Mouse (Mus musculus) liver, embryonic 11.5 days (tissue): ENCODE measurements at regions not wholly inside any gene's neighbourhood (a gene's known extent, or its start where the extent isn't known, plus 50 kb on each side); places are given as distances from the start of the nearest gene placed in this dataset.

Source experiments
- ATAC-seq: fragments of 200-750 bp; cut with Nextera tagmentation; replicated peaks from 2 replicates; pipeline ENCODE4 v1.8.0; 2017; ENCODE audit warnings: moderate number of reproducible peaks, mild to moderate bottlenecking, moderate TSS enrichment, moderate library complexity; ENCODE audit not compliant: low FRiP score
- DNase-seq: peaks from one replicate; pipeline ENCODE4 v3.0.0-alpha.2; 2017; ENCODE audit warnings: low spot score
- H3K27ac ChIP-seq: fragments of 300-500 bp; sonication (generic); 2 replicates; pipeline ENCODE4 v1.5.1; 2014; ENCODE audit warnings: mild to moderate bottlenecking, low read depth, low read length, control low read depth
- H3K27me3 ChIP-seq: fragments of 300-500 bp; sonication (generic); replicated peaks from 2 replicates; pipeline ENCODE4 v1.6.1; 2014; ENCODE audit warnings: low read length, mixed read lengths; ENCODE audit not compliant: control insufficient read depth, insufficient read depth
- H3K36me3 ChIP-seq: fragments of 300-500 bp; sonication (generic); 2 replicates; pipeline ENCODE4 v1.6.1; 2014; ENCODE audit warnings: mild to moderate bottlenecking, low read length, moderate library complexity, mixed read lengths; ENCODE audit not compliant: control insufficient read depth, insufficient read depth
- H3K4me1 ChIP-seq: fragments of 300-500 bp; sonication (generic); replicated peaks from 2 replicates; pipeline ENCODE4 v1.6.1; 2014; ENCODE audit warnings: low read length, mixed read lengths; ENCODE audit not compliant: control insufficient read depth, insufficient read depth
- H3K4me2 ChIP-seq: fragments of 300-500 bp; sonication (generic); 2 replicates; pipeline ENCODE4 v1.6.1; 2014; ENCODE audit warnings: mild to moderate bottlenecking, control low read depth, moderate library complexity
- H3K4me3 ChIP-seq: fragments of 300-500 bp; sonication (generic); 2 replicates; pipeline ENCODE4 v1.5.1; 2014; ENCODE audit warnings: low read depth, low read length, control low read depth
- H3K9ac ChIP-seq: fragments of 300-500 bp; sonication (generic); 2 replicates; pipeline ENCODE4 v1.6.1; 2014; ENCODE audit warnings: low read depth, low read length, control low read depth
- H3K9me3 ChIP-seq: fragments of 300-500 bp; sonication (generic); 2 replicates; pipeline ENCODE4 v1.6.1; 2016; ENCODE audit warnings: low read length, inconsistent platforms, mixed read lengths; ENCODE audit not compliant: control insufficient read depth
- whole genome bisulfite sequencing: fragments of 180-500 bp; shearing (Covaris S2); extraction: QIAGEN DNeasy Blood & Tissue Kit; methylation state at CpG from one replicate; pipeline ENCODE4 v1.1.7; 2014; 5-methylcytosine and 5-hydroxymethylcytosine counted together

- Histone ChIP-seq H3K27me3 (no peaks in the 10 kb centered on the region), H3K36me3 (no peaks in the 10 kb centered on the region), H3K9ac (no peak overlapping the region), H3K27ac (no peak overlapping the region), H3K4me1 (no peaks in the 10 kb centered on the region), H3K9me3 (no peaks in the 10 kb centered on the region), H3K4me2 (no peak overlapping the region), H3K4me3 (no peak overlapping the region)
- DNase-seq (no peak), ATAC-seq (no peak)
- 84% methylated on average over 3 of the region's 3 CpGs for WGBS
Measured at GRCm38 (mm10) chr11:24708790-24709189, 630.9 kb downstream of the Bcl11a start.

- no peaks in the 10 kb centered on the region for H3K36me3 ChIP-seq
- H3K9ac ChIP-seq: no peak overlapping the region
- H3K4me1 ChIP-seq: no peaks in the 10 kb centered on the region
- no peak for DNase-seq
- WGBS: 75% methylated on average over 12 of the region's 12 CpGs
- H3K9me3 ChIP-seq: no peaks in the 10 kb centered on the region
- H3K27me3 ChIP-seq: no peaks in the 10 kb centered on the region
- no peak overlapping the region for H3K4me2 ChIP-seq
- H3K4me3 ChIP-seq: no peak overlapping the region
- no peak for ATAC-seq
- H3K27ac ChIP-seq: no peak overlapping the region
Measured at GRCm38 (mm10) chr11:24716539-24717287, 638.9 kb downstream of the Bcl11a start.

- DNase-seq (no peak), ATAC-seq (no peak)
- WGBS: 48% methylated on average over 5 of the region's 5 CpGs
- Histone ChIP-seq H3K27ac (no peak overlapping the region), H3K4me1 (no peaks in the 10 kb centered on the region), H3K9me3 (no peaks in the 10 kb centered on the region), H3K4me2 (no peak overlapping the region), H3K36me3 (no peaks in the 10 kb centered on the region), H3K9ac (no peak overlapping the region), H3K27me3 (no peaks in the 10 kb centered on the region), H3K4me3 (no peak overlapping the region)
Measured at GRCm38 (mm10) chr11:24724259-24724937, 646.5 kb downstream of the Bcl11a start.

- H3K4me3 ChIP-seq: no peak overlapping the region
- no peaks in the 10 kb centered on the region for H3K36me3 ChIP-seq
- H3K27me3 ChIP-seq: no peaks in the 10 kb centered on the region
- DNase-seq: no peak
- H3K27ac ChIP-seq: no peak overlapping the region
- H3K9me3 ChIP-seq: no peaks in the 10 kb centered on the region
- no peak for ATAC-seq
- no peak overlapping the region for H3K9ac ChIP-seq
- H3K4me1 ChIP-seq: no peaks in the 10 kb centered on the region
- 45% methylated on average over 3 of the region's 3 CpGs for WGBS
- no peak overlapping the region for H3K4me2 ChIP-seq
Measured at GRCm38 (mm10) chr11:24726331-24726730, 648.5 kb downstream of the Bcl11a start.

- Histone ChIP-seq H3K27ac (no peak overlapping the region), H3K36me3 (no peaks in the 10 kb centered on the region), H3K4me1 (no peaks in the 10 kb centered on the region), H3K9me3 (no peaks in the 10 kb centered on the region), H3K27me3 (no peaks in the 10 kb centered on the region), H3K4me3 (no peak overlapping the region), H3K4me2 (no peak overlapping the region), H3K9ac (no peak overlapping the region)
- WGBS: 23% methylated on average over 1 of the region's 1 CpGs
- no peak for DNase-seq
- ATAC-seq: no peak
Measured at GRCm38 (mm10) chr11:24727404-24727803, 649.5 kb downstream of the Bcl11a start.

GRCm38 (mm10) chr11:24731431-24731830, 653.6 kb downstream of the Bcl11a start:
- no peak overlapping the region for H3K4me3 ChIP-seq
- H3K4me1 ChIP-seq: no peaks in the 10 kb centered on the region
- ATAC-seq: no peak
- DNase-seq: no peak
- no peaks in the 10 kb centered on the region for H3K27me3 ChIP-seq
- no peaks in the 10 kb centered on the region for H3K36me3 ChIP-seq
- WGBS: 26% methylated on average over 1 of the region's 1 CpGs
- H3K4me2 ChIP-seq: no peak overlapping the region
- no peak overlapping the region for H3K27ac ChIP-seq
- H3K9me3 ChIP-seq: no peaks in the 10 kb centered on the region
- H3K9ac ChIP-seq: no peak overlapping the region

GRCm38 (mm10) chr11:24739710-24740255, 661.9 kb downstream of the Bcl11a start:
- Histone ChIP-seq H3K4me1 (no peaks in the 10 kb centered on the region), H3K36me3 (no peaks in the 10 kb centered on the region), H3K27me3 (no peaks in the 10 kb centered on the region), H3K9ac (no peak overlapping the region), H3K4me2 (peak overlapping the region; percentile 34; the same call in 1 of the 2 replicates), H3K9me3 (no peaks in the 10 kb centered on the region), H3K27ac (no peak overlapping the region), H3K4me3 (no peak overlapping the region)
- ATAC-seq: no peak
- DNase-seq: no peak
- 11% methylated on average over 14 of the region's 14 CpGs for WGBS

- no peaks in the 10 kb centered on the region for H3K27me3 ChIP-seq
- no peak overlapping the region for H3K4me2 ChIP-seq
- H3K4me3 ChIP-seq: no peak overlapping the region
- no peak overlapping the region for H3K27ac ChIP-seq
- H3K36me3 ChIP-seq: no peaks in the 10 kb centered on the region
- DNase-seq (no peak), ATAC-seq (no peak)
- no peaks in the 10 kb centered on the region for H3K9me3 ChIP-seq
- H3K9ac ChIP-seq: no peak overlapping the region
- 61% methylated on average over 2 of the region's 2 CpGs for WGBS
- no peaks in the 10 kb centered on the region for H3K4me1 ChIP-seq
Measured at GRCm38 (mm10) chr11:24740466-24740865, 662.6 kb downstream of the Bcl11a start.

- no peak for ATAC-seq
- DNase-seq: no peak
- no peak overlapping the region for H3K27ac ChIP-seq
- H3K9me3 ChIP-seq: no peaks in the 10 kb centered on the region
- H3K36me3 ChIP-seq: no peaks in the 10 kb centered on the region
- 73% methylated on average over 8 of the region's 8 CpGs for WGBS
- H3K9ac ChIP-seq: no peak overlapping the region
- H3K27me3 ChIP-seq: no peaks in the 10 kb centered on the region
- H3K4me2 ChIP-seq: no peak overlapping the region
- no peaks in the 10 kb centered on the region for H3K4me1 ChIP-seq
- H3K4me3 ChIP-seq: no peak overlapping the region
Measured at GRCm38 (mm10) chr11:24742561-24742960, 664.7 kb downstream of the Bcl11a start.
